In genomic region chr19:59345081-59345657, GRCm38 (mm10) we compare ENCODE assay signal across 8 mouse cellular contexts. TPM values are rescaled to one million over a fixed set of nuclear protein-coding genes. Genes with fewer than 3 reads are reported as not detected.
DNase-seq lines count a peak whose midpoint lies in the region; ATAC-seq and TF ChIP-seq lines count a peak whose summit lies in the region.

No protein-coding gene starts in this region.

- TF ChIP-seq CTCF in lung, adult 2 months (IDR thresholded peaks at IDR 0.05; ENCODE audit: insufficient read depth, low read length) = no peak

- H3K27me3 ChIP-seq in erythroblast, embryonic 14.5 days (ENCODE audit: control insufficient read depth) = peaks cover 3% of the 10 kb centered on the region
- H3K27me3 ChIP-seq in heart, embryonic 14.5 days (ENCODE audit: control insufficient read depth, insufficient read depth, low read length) = 0 out of 2 replicates have a peak, but pooled peaks cover under 1% of the 10 kb centered on the region
- 0 out of 2 replicates have a peak, but pooled peaks cover 2% of the 10 kb centered on the region for H3K27me3 ChIP-seq in kidney, embryonic 16.5 days (ENCODE audit: insufficient read depth, low read length)
- no peaks in the 10 kb centered on the region for H3K27me3 ChIP-seq in neural tube, embryonic 12.5 days (replicated peaks)

- H3K9me3 ChIP-seq in erythroblast, embryonic 14.5 days (ENCODE audit: control insufficient read depth, low read length) = peaks cover 2% of the 10 kb centered on the region; the same call in 1 of the 2 replicates
- no peaks in the 10 kb centered on the region for H3K9me3 ChIP-seq in heart, embryonic 14.5 days (ENCODE audit: control insufficient read depth, low read length)
- H3K9me3 ChIP-seq in kidney, embryonic 16.5 days (ENCODE audit: low read length) = no peaks in the 10 kb centered on the region
- no peaks in the 10 kb centered on the region for H3K9me3 ChIP-seq in neural tube, embryonic 12.5 days

- H3K36me3 ChIP-seq in erythroblast, embryonic 14.5 days (ENCODE audit: control insufficient read depth) = peaks cover 14% of the 10 kb centered on the region
- H3K36me3 ChIP-seq in heart, embryonic 14.5 days (ENCODE audit: control insufficient read depth, insufficient read depth, low read length) = no peaks in the 10 kb centered on the region
- no peaks in the 10 kb centered on the region for H3K36me3 ChIP-seq in kidney, embryonic 16.5 days (ENCODE audit: insufficient read depth, low read length)
- no peaks in the 10 kb centered on the region for H3K36me3 ChIP-seq in neural tube, embryonic 12.5 days

- H3K4me1 ChIP-seq in erythroblast, embryonic 14.5 days (ENCODE audit: control insufficient read depth) = peaks cover 61% of the 10 kb centered on the region
- H3K4me1 ChIP-seq in heart, embryonic 14.5 days (ENCODE audit: control insufficient read depth in 2 of 2, insufficient read depth in 2 of 2, low read length in 2 of 2) = peaks cover 4 to 40% of the 10 kb centered on the region in 2 experiments; a peak in 3 of 4 replicates
- peaks cover 27% of the 10 kb centered on the region for H3K4me1 ChIP-seq in kidney, embryonic 16.5 days (ENCODE audit: insufficient read depth, low read length)
- no peaks in the 10 kb centered on the region; the same call in 1 of the 2 replicates for H3K4me1 ChIP-seq in lung, adult 2 months (ENCODE audit: control insufficient read depth, insufficient read depth, low read length)
- peaks cover 35% of the 10 kb centered on the region for H3K4me1 ChIP-seq in neural tube, embryonic 12.5 days

- H3K4me2 ChIP-seq in heart, embryonic 14.5 days (ENCODE audit: low read length) = peak overlapping the region; percentile 99
- H3K4me2 ChIP-seq in kidney, embryonic 16.5 days (replicated peaks; ENCODE audit: low read depth, low read length) = peak overlapping the region; percentile 88
- H3K4me2 ChIP-seq in neural tube, embryonic 12.5 days (replicated peaks) = peak overlapping the region; percentile 100

- peak overlapping the region; percentile 73 for H3K4me3 ChIP-seq in erythroblast, embryonic 14.5 days (replicated peaks)
- H3K4me3 ChIP-seq in heart, embryonic 14.5 days (ENCODE audit: control insufficient read depth in 1 of 2, insufficient read depth in 1 of 2, low read depth in 1 of 2, low read length in 2 of 2) = peak overlapping the region; percentile 61 to 93
- peak overlapping the region; percentile 93 for H3K4me3 ChIP-seq in kidney, embryonic 16.5 days (ENCODE audit: low read length)
- H3K4me3 ChIP-seq in lung, adult 2 months (replicated peaks; ENCODE audit: extremely low read depth, low read depth, low read length) = peak overlapping the region; percentile 90
- peak overlapping the region; percentile 89 for H3K4me3 ChIP-seq in neural tube, embryonic 12.5 days

- no peak for TF ChIP-seq POLR2A in lung, adult 2 months (IDR thresholded peaks at IDR 0.05; ENCODE audit: borderline replicate concordance, extremely low read depth, low read depth, low read length)

- DNase-seq in adrenal gland, adult 18-20 months (ENCODE audit: low spot score in 2 of 2) = peak; percentile 51 to 58
- peak; percentile 64 for DNase-seq in lung, adult 2 months
- peak; percentile 78 for DNase-seq in thymus, postnatal 4 days

- WGBS in heart, embryonic 14.5 days = under 1% methylated on average over 42 of the region's 70 CpGs
- WGBS in kidney, embryonic 16.5 days = 0% methylated on average over 58 of the region's 70 CpGs
- WGBS in lung, adult 2 months = under 1% methylated on average over 64 of the region's 70 CpGs
- 1% methylated on average over 64 of the region's 70 CpGs for WGBS in neural tube, embryonic 12.5 days

- peak overlapping the region; percentile 74 to 92 for H3K27ac ChIP-seq in heart, embryonic 14.5 days (replicated peaks in 1 of 2; ENCODE audit: control insufficient read depth in 1 of 2, insufficient read depth in 1 of 2, low read depth in 2 of 2, low read length in 2 of 2)
- H3K27ac ChIP-seq in kidney, embryonic 16.5 days (ENCODE audit: low read length) = peak overlapping the region; percentile 93
- H3K27ac ChIP-seq in neural tube, embryonic 12.5 days = peak overlapping the region; percentile 82

- peak overlapping the region; percentile 95 for H3K9ac ChIP-seq in heart, embryonic 14.5 days (ENCODE audit: low read length)
- peak overlapping the region; percentile 93 for H3K9ac ChIP-seq in kidney, embryonic 16.5 days (replicated peaks; ENCODE audit: low read length)
- H3K9ac ChIP-seq in neural tube, embryonic 12.5 days = peak overlapping the region; percentile 89

- peak; percentile 42 for ATAC-seq in CD4-positive, CD25-positive, alpha-beta regulatory T cell, adult 4 months
- peak; percentile 34 for ATAC-seq in heart, embryonic 14.5 days (ENCODE audit: insufficient number of reproducible peaks, insufficient read depth, low FRiP score, low read depth)
- peak; percentile 68 for ATAC-seq in kidney, embryonic 16.5 days (ENCODE audit: low FRiP score, low TSS enrichment)
- peak; percentile 67 for ATAC-seq in neural tube, embryonic 12.5 days (ENCODE audit: low FRiP score, low read depth)

RNA-seq across cellular contexts. Expression of gene Pdzd8, which starts 0.4 kb away (rescaled TPM):
- polyA plus RNA-seq in CD4-positive, CD25-positive, alpha-beta regulatory T cell, adult 4 months (2017; shearing (Covaris generic)) = 10 to 100 TPM in 1 of 2 experiments, 1 to 10 TPM in 1; 6.2 to 10.1 TPM
- total RNA-seq in adrenal gland, adult 18-20 months (2021) = 10 to 100 TPM; 28.7 to 32.6 TPM
- polyA plus RNA-seq in erythroblast, embryonic 14.5 days (2012) = 0.28 and 0.36 TPM in 2 replicates
- polyA plus RNA-seq in heart, embryonic 14.5 days (2014; fragmentation: Nextera tagmentation; extraction: Ambion mirVana) = 11.7 and 12.6 TPM in 2 replicates
- polyA plus RNA-seq in kidney, embryonic 16.5 days (2015; fragmentation: Nextera tagmentation; extraction: Ambion mirVana) = 8.6 and 8.7 TPM in 2 replicates
- polyA plus RNA-seq in lung, adult 2 months (2012; rRNA removed) = 10.0 and 12.3 TPM in 2 replicates
- polyA plus RNA-seq in neural tube, embryonic 12.5 days (2016; fragmentation: Nextera tagmentation; extraction: Ambion mirVana) = 13.8 and 15.2 TPM in 2 replicates

RNA-seq across cellular contexts. Expression of gene Rps12-ps3, which starts 23.1 kb away (rescaled TPM):
- 100 to 1,000 TPM in 1 of 2 experiments, 10 to 100 TPM in 1; 76.5 to 637 TPM for polyA plus RNA-seq in CD4-positive, CD25-positive, alpha-beta regulatory T cell, adult 4 months (2017; shearing (Covaris generic))
- 100 to 1,000 TPM; 513 to 677 TPM for total RNA-seq in adrenal gland, adult 18-20 months (2021)
- polyA plus RNA-seq in erythroblast, embryonic 14.5 days (2012) = 3.5 and 7.4 TPM in 2 replicates
- polyA plus RNA-seq in heart, embryonic 14.5 days (2014; fragmentation: Nextera tagmentation; extraction: Ambion mirVana) = 8.7 and 25.4 TPM in 2 replicates
- 22.6 and 54.9 TPM in 2 replicates for polyA plus RNA-seq in kidney, embryonic 16.5 days (2015; fragmentation: Nextera tagmentation; extraction: Ambion mirVana)
- 1,993 and 2,492 TPM in 2 replicates for polyA plus RNA-seq in lung, adult 2 months (2012; rRNA removed)
- polyA plus RNA-seq in neural tube, embryonic 12.5 days (2016; fragmentation: Nextera tagmentation; extraction: Ambion mirVana) = 4.9 and 11.4 TPM in 2 replicates

Comparison
In these comparisons a context has a peak if more than half of its experiments do, and no peak if none do; other contexts are left out.
1. Peak in every context shown above with its lines: DNase-seq, ATAC-seq, H3K4me3 ChIP-seq and H3K27ac ChIP-seq.